8 mouse cellular contexts compared by ENCODE assay signal in the genomic region with DNA sequence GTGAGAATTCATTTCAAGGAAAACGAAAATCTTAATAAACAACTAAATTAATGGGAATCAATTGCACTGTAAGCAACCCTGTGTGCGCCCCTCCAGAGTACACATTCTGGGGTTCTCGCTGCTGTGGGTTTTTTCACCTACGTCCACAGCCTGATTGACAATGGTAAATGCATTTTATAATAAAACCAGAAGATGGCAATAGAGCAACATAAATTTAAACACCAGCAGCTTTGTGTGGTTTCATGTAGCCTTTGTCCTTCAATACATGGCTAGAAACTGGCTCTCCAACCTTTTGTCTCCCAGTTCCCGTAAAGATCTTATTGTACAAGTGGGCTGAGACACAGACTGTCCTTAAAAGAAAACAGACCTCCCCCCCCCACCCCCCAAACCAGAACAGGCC. TPM values are rescaled to one million over a fixed set of nuclear protein-coding genes. Genes with fewer than 3 reads are reported as not detected.
DNase-seq lines count a peak whose midpoint lies in the region; ATAC-seq and TF ChIP-seq lines count a peak whose summit lies in the region.

No protein-coding gene starts in this region.

- no peak overlapping the region for H3K9ac ChIP-seq in liver, embryonic 11.5 days (ENCODE audit: low read depth, low read length)
- H3K9ac ChIP-seq in neural tube, embryonic 13.5 days = peak overlapping the region; percentile 46

- peak; percentile 16; the same call in 1 of the 2 replicates for TF ChIP-seq CTCF in lung, adult 2 months (IDR thresholded peaks at IDR 0.05; ENCODE audit: insufficient read depth, low read length)

- TF ChIP-seq POLR2A in lung, adult 2 months (IDR thresholded peaks at IDR 0.05; ENCODE audit: borderline replicate concordance, extremely low read depth, low read depth, low read length) = no peak

- H3K27me3 ChIP-seq in liver, embryonic 11.5 days (replicated peaks; ENCODE audit: control insufficient read depth, insufficient read depth, low read length) = no peaks in the 10 kb centered on the region
- no peaks in the 10 kb centered on the region for H3K27me3 ChIP-seq in neural tube, embryonic 13.5 days

- H3K36me3 ChIP-seq in liver, embryonic 11.5 days (ENCODE audit: control insufficient read depth, insufficient read depth, low read length) = no peaks in the 10 kb centered on the region
- H3K36me3 ChIP-seq in neural tube, embryonic 13.5 days = no peaks in the 10 kb centered on the region

- H3K4me2 ChIP-seq in liver, embryonic 11.5 days = no peak overlapping the region
- H3K4me2 ChIP-seq in neural tube, embryonic 13.5 days = peak overlapping the region; percentile 37

- ATAC-seq in common myeloid progenitor, adult 5-6 weeks (replicated peaks; ENCODE audit: low read depth, poor library complexity, severe bottlenecking) = peak; percentile 79
- ATAC-seq in hematopoietic stem cell, adult 5-6 weeks (replicated peaks in 1 of 2; ENCODE audit: insufficient read depth in 1 of 2, low FRiP score in 2 of 2, low TSS enrichment in 1 of 2, low read depth in 1 of 2, poor library complexity in 2 of 2, severe bottlenecking in 2 of 2) = peak; percentile 81 to 84
- ATAC-seq in liver, embryonic 11.5 days (replicated peaks; ENCODE audit: low FRiP score) = 0 out of 2 replicates have a peak, but pooled peaks have one; percentile 34
- peak; percentile 88 for ATAC-seq in neural tube, embryonic 13.5 days (ENCODE audit: low read depth)

- H3K27ac ChIP-seq in liver, embryonic 11.5 days (ENCODE audit: low read depth, low read length) = no peak overlapping the region
- peak overlapping the region; percentile 78 for H3K27ac ChIP-seq in neural tube, embryonic 13.5 days (replicated peaks)

- peaks cover 4% of the 10 kb centered on the region for H3K4me1 ChIP-seq in lung, adult 2 months (ENCODE audit: control insufficient read depth, insufficient read depth, low read length)
- H3K4me1 ChIP-seq in liver, embryonic 11.5 days (replicated peaks; ENCODE audit: control insufficient read depth, insufficient read depth, low read length) = no peaks in the 10 kb centered on the region; the same call in 1 of the 2 replicates
- peaks cover 24% of the 10 kb centered on the region for H3K4me1 ChIP-seq in neural tube, embryonic 13.5 days (replicated peaks)

- 20% methylated on average over 5 of the region's 5 CpGs for whole genome bisulfite sequencing in lung, adult 2 months
- WGBS in liver, embryonic 11.5 days = 47% methylated on average over 5 of the region's 5 CpGs
- WGBS in neural tube, embryonic 13.5 days = 40% methylated on average over 5 of the region's 5 CpGs

- H3K9me3 ChIP-seq in liver, embryonic 11.5 days (ENCODE audit: control insufficient read depth, low read length) = no peaks in the 10 kb centered on the region
- H3K9me3 ChIP-seq in neural tube, embryonic 13.5 days = no peaks in the 10 kb centered on the region

- DNase-seq in lung, adult 2 months = no peak
- DNase-seq in lung, postnatal 4 days = no peak
- DNase-seq in liver, embryonic 11.5 days (ENCODE audit: low spot score) = no peak
- no peak for DNase-seq in thymus, adult 18-20 months
- DNase-seq in adrenal gland, postnatal 36 days = no peak

- H3K4me3 ChIP-seq in lung, adult 2 months (replicated peaks; ENCODE audit: extremely low read depth, low read depth, low read length) = no peak overlapping the region
- no peak overlapping the region for H3K4me3 ChIP-seq in liver, embryonic 11.5 days (ENCODE audit: low read depth, low read length)
- H3K4me3 ChIP-seq in neural tube, embryonic 13.5 days = no peak overlapping the region

RNA-seq across cellular contexts. Expression of a gene that starts 33.0 kb away (rescaled TPM):
- polyA plus RNA-seq in lung, adult 2 months (2012; rRNA removed) = 18.8 and 34.1 TPM in 2 replicates
- total RNA-seq in common myeloid progenitor, adult 5-6 weeks (2017) = 89.4 and 98.8 TPM in 2 replicates
- total RNA-seq in hematopoietic stem cell, adult 5-6 weeks (2017) = 73.1 and 75.2 TPM in 2 replicates
- 105 and 107 TPM in 2 replicates for polyA plus RNA-seq in liver, embryonic 11.5 days (2014; fragmentation: Nextera tagmentation; extraction: Ambion mirVana)
- 68.8 and 74.9 TPM in 2 replicates for polyA plus RNA-seq in neural tube, embryonic 13.5 days (2015; fragmentation: Nextera tagmentation; extraction: Ambion mirVana)
- 100 to 1,000 TPM; 472 to 633 TPM for total RNA-seq in adrenal gland, postnatal 36 days (2021)

RNA-seq across cellular contexts. Expression of a gene that starts 49.1 kb away (rescaled TPM):
- polyA plus RNA-seq in lung, adult 2 months (2012; rRNA removed) = 4.3 and 86.4 TPM in 2 replicates
- total RNA-seq in common myeloid progenitor, adult 5-6 weeks (2017) = not detected in 2 replicates
- not detected in 2 replicates for total RNA-seq in hematopoietic stem cell, adult 5-6 weeks (2017)
- polyA plus RNA-seq in liver, embryonic 11.5 days (2014; fragmentation: Nextera tagmentation; extraction: Ambion mirVana) = 5.9 and 12.3 TPM in 2 replicates
- polyA plus RNA-seq in neural tube, embryonic 13.5 days (2015; fragmentation: Nextera tagmentation; extraction: Ambion mirVana) = 16.5 and 48.3 TPM in 2 replicates
- 10 to 100 TPM; 14.9 to 16.0 TPM for total RNA-seq in adrenal gland, postnatal 36 days (2021)

Comparison
In these comparisons a context has a peak if more than half of its experiments do, and no peak if none do; other contexts are left out.
1. ATAC-seq: peak in every context shown above with its lines; median percentile 88 in neural tube, embryonic 13.5 days; 82 in hematopoietic stem cell, adult 5-6 weeks; 79 in common myeloid progenitor, adult 5-6 weeks; 34 in liver, embryonic 11.5 days.
2. RNA of a gene that starts 49.1 kb away (total RNA-seq): 14.9 to 16.0 TPM in adrenal gland, postnatal 36 days; not detected in common myeloid progenitor, adult 5-6 weeks and not detected in hematopoietic stem cell, adult 5-6 weeks; every median in the first group is over 10 times any median in the second.